Mouse (Mus musculus) left cerebral cortex, adult 2 months (tissue): Measurements from ENCODE around the gene Syne4. TPM values are rescaled to one million over a fixed set of nuclear protein-coding genes. Genes with fewer than 3 reads are reported as not detected.
A peak's percentile ranks its signal among the peaks of the same experiment; 100 is the strongest.

Source experiments
- DNase-seq, 2 experiments: peaks; one replicate each; pipeline ENCODE4 v3.0.0; 2021 to 2022; ENCODE audit warnings: low spot score in 2 of 2, mixed read lengths in 1 of 2; ENCODE audit errors: extremely low spot score in 1 of 2
- H3K27ac ChIP-seq: fragments of 200-600 bp; 2 replicates; pipeline ENCODE4 v1.8.1; 2022
- H3K4me3 ChIP-seq: fragments of 200-600 bp; 2 replicates; pipeline ENCODE4 v1.8.1; 2022
- CTCF ChIP-seq: fragments of 200-600 bp; IDR thresholded peaks from 2 replicates; pipeline ENCODE4 v1.8.1; 2022; ENCODE audit warnings: antibody characterized with exemption, mild to moderate bottlenecking, moderate library complexity
- intact Hi-C: fragments of 180-260 bp; cut with DNase I; formaldehyde crosslinking; loops from one replicate; pipeline ENCODE4 v1.15.1; 2025
- total RNA-seq, 2 experiments: library from RNA; stranded (reverse); gene quantifications; 2 replicates each; pipeline ENCODE4 v1.2.3; 2021

Syne4 gene
- total RNA-seq, 2 experiments from 2014 or later, result 8.8 to 19.2 TPM

- TF ChIP-seq CTCF, result no peak
- no peak overlapping the region for H3K4me3 ChIP-seq
- intact Hi-C loops, result loop anchor here (1.0 kb wide), 1 partner anchor 97 kb away; no protein-coding TSS in a partner anchor
- H3K27ac ChIP-seq, result no peak overlapping the region
- DNase-seq, result no peak
Observed at GRCm38 (mm10) chr7:30335688-30336087, 21.1 kb downstream of the Syne4 start.

GRCm38 (mm10) chr7:30336384-30336783 is 21.8 kb downstream of the Syne4 start:
- intact Hi-C loops, result loop anchor here (1.0 kb wide), 1 partner anchor 96 kb away; no protein-coding TSS in a partner anchor
- peak; percentile 98 for TF ChIP-seq CTCF
- Histone ChIP-seq H3K27ac (no peak overlapping the region), H3K4me3 (no peak overlapping the region)
- DNase-seq, result peak; percentile 86 to 91

- DNase-seq, result no peak
- Histone ChIP-seq H3K27ac (no peak overlapping the region), H3K4me3 (no peak overlapping the region)
- intact Hi-C loops, result no loop called here
- no peak for TF ChIP-seq CTCF
Observed at GRCm38 (mm10) chr7:30339432-30340109, 25.0 kb downstream of the Syne4 start.

DNA sequence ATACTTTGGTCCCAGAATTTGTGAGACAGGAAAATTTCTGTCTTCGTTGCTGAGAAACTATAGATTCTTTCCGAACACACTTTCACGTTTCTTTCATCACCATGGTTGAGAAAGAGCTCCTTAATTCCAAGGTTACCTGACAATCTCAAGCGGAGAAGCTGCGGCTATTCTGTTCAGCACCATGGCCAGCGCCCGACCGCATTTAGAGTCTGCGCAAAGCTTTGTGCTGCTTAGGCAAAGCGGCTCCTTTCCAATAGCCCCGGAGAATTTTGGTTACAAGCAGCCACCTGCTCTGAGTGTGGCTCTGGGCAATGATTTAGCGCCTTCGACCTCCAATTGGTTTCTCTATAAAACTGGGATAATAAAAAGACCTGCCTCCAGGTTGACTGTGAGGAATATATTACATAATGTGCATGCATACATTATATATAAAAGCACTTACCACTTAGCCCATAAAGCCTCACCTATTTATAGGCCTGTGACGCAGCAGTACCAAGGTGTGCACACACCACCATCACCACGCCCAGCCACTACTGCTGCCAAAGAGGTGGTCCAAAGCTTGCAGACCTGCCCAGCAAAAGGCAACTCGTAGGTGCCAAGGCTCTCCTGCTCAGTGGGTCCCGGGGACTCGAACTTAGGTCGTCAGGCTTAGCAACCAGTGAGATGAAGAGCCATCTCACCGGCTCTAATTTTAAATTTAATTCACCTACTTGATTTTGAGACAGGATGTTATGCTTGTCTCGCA is 32.2 kb downstream of the Syne4 start:
- TF ChIP-seq CTCF, result no peak
- Histone ChIP-seq H3K27ac (no peak overlapping the region), H3K4me3 (no peak overlapping the region)
- DNase-seq, result no peak
- intact Hi-C loops, result no loop called here

DNA sequence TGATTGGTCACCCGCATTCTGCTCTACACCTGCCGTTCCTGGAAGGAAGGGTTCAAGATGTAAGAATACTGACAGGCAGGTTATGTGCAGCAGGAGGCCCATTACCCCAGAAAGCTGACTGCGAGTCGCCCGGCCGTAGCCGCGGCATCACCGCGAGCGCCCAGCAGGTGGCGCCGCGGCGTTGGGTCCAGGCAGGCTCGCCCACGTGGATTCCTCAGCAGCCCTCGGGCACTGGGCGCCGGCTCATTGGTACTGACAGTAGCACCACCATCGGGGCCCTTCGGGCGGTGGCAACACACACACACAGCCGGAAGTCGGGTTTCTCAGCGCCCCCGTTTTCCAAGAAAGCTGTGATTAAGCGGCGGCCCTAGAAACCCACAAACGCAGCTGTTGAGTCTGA is 33.2 kb downstream of the Syne4 start:
- intact Hi-C loops, result no loop called here
- Histone ChIP-seq H3K4me3 (no peak overlapping the region), H3K27ac (peak overlapping the region; percentile 36; the same call in 1 of the 2 replicates)
- peak; percentile 96 for TF ChIP-seq CTCF
- DNase-seq, result peak; percentile 83 to 84

DNA sequence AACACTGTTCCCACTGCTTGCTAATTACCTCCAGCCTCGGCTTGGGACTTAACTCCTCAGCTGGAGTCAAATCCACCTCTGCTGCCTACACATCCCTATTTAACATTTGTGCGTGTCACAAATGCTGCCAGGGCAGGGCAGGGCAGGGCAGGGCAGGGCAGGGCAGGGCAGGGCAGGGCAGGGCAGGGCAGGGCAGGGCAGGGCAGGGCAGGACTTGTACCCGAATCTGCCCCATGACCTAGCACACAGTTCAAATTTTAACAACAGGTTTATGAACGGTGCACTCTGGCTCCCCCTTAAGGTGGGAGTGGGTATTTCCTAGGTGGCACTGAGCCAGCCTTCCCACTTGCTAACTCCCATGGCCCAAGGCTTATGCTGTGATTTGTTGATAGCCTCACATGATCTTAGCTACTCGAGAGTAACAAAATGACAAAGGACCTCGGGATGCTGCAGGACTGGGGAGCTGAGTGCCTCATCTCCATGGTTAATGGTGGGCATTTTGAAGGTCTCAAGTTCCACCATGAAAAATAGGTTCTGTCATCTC is 38.7 kb downstream of the Syne4 start:
- peak; percentile 78 for TF ChIP-seq CTCF
- DNase-seq, result peak; percentile 61 to 64
- Histone ChIP-seq H3K27ac (no peak overlapping the region), H3K4me3 (no peak overlapping the region)
- intact Hi-C loops, result no loop called here

- DNase-seq, result no peak
- Histone ChIP-seq H3K4me3 (no peak overlapping the region), H3K27ac (no peak overlapping the region)
- TF ChIP-seq CTCF, result no peak
- intact Hi-C loops, result no loop called here
Observed at GRCm38 (mm10) chr7:30354059-30354458, 39.5 kb downstream of the Syne4 start.

GRCm38 (mm10) chr7:30358378-30359186 is 44.0 kb downstream of the Syne4 start:
- no peak overlapping the region for H3K27ac ChIP-seq
- intact Hi-C loops, result no loop called here
- TF ChIP-seq CTCF, result no peak
- no peak for DNase-seq
- H3K4me3 ChIP-seq, result no peak overlapping the region

GRCm38 (mm10) chr7:30359276-30359865 is 44.8 kb downstream of the Syne4 start:
- Histone ChIP-seq H3K27ac (no peak overlapping the region), H3K4me3 (no peak overlapping the region)
- intact Hi-C loops, result no loop called here
- no peak for TF ChIP-seq CTCF
- DNase-seq, result no peak

- no peak for TF ChIP-seq CTCF
- DNase-seq, result no peak
- Histone ChIP-seq H3K27ac (no peak overlapping the region), H3K4me3 (no peak overlapping the region)
- intact Hi-C loops, result no loop called here
Observed at GRCm38 (mm10) chr7:30360028-30360427, 45.4 kb downstream of the Syne4 start.

GRCm38 (mm10) chr7:30362652-30363343 is 48.2 kb downstream of the Syne4 start, which contains the start of gene Lrfn3:
Lrfn3 (minus strand) TSS chr7:30362772.
- Histone ChIP-seq H3K4me3 (peak within 1 kb of the TSS; percentile 54), H3K27ac (peak within 1 kb of the TSS; percentile 87)
- intact Hi-C loops, result no loop called here
- TF ChIP-seq CTCF, result no peak
- DNase-seq, result peak; percentile 69 to 72
